Mouse (Mus musculus) G1E (cell line): Measurements from ENCODE around the gene Kcnip4.

Experiments
- CTCF ChIP-seq: IDR thresholded peaks from 2 replicates; pipeline ENCODE4 v1.5.1; 2012; ENCODE audit warnings: low read depth, low read length, inconsistent platforms, mixed read lengths
- GATA1 ChIP-seq: IDR thresholded peaks from 2 replicates; pipeline ENCODE4 v1.6.1; 2012; ENCODE audit warnings: borderline replicate concordance, low read length, inconsistent platforms, mixed read lengths
- POLR2AphosphoS5 ChIP-seq: IDR thresholded peaks from 2 replicates; pipeline ENCODE4 v1.6.1; 2012; ENCODE audit warnings: low read depth, low read length, inconsistent platforms; ENCODE audit not compliant: insufficient replicate concordance

DNA sequence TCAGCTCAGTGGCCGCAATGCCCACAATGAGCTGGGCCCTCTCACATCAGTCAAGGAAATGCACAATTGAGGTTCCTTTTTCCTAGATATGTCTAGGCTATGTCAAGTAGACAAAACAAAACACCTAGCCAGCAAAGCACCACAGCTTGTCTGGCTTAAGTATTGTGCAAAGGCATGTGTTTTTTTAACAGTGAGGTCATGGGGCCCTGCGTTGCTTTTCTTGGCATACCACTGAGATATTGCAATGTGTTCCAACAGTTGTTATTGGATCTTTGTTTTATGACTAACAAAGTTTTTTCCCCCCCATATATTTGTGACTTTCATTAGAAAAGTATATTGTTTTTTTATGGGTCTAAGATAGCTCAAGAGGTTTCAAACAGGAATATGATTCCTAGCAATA, 1105.0 kb downstream of the Kcnip4 start:
- no peak for TF ChIP-seq CTCF
- no peak for TF ChIP-seq POLR2AphosphoS5
- no peak for TF ChIP-seq GATA1
